Comparison of ENCODE assay signal across 22 mouse cellular contexts in the genomic region with DNA sequence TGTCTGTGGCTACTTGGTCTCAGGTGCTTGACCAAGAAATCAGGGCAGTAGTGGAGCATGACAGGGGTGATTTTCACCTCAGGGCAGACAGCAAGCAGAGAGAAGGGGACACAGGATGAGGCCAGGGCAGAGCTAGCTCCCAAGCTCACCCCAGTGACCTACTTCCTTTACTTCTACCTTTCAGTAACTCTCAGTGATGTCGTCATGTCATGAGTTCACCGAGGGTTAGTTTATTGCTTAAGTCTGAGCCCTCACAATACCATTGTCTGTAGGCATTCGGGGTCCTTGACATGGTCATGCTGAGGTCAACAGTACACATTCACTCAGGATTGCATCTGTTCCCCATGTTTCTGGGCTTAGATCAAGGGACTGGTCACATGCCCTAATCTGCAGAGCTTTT.
DNase-seq lines count a peak whose midpoint lies in the region; ATAC-seq and TF ChIP-seq lines count a peak whose summit lies in the region.
"Had no signal": no experiment of that assay in that cellular context is flagged by ENCODE, and none has a peak within 500 bp of the region (broad histone marks: within the 10 kb centered on the region; RNA-seq: fewer than 3 reads in every experiment).

No protein-coding gene starts in this region.

- 63% methylated on average over 3 of the region's 3 CpGs for WGBS in heart, embryonic 13.5 days
- 74% methylated on average over 3 of the region's 3 CpGs for WGBS in heart, embryonic 11.5 days (ENCODE audit: insufficient replicate concordance)
- WGBS in liver, postnatal 0 days (ENCODE audit: insufficient replicate concordance), result 38% methylated on average over 3 of the region's 3 CpGs
- WGBS in stomach, postnatal 0 days, result 70% methylated on average over 3 of the region's 3 CpGs

- peak overlapping the region; percentile 39 for H3K27ac ChIP-seq in heart, embryonic 13.5 days (replicated peaks)
- no peak overlapping the region for H3K27ac ChIP-seq in heart, embryonic 11.5 days (ENCODE audit: low read depth, low read length)
- no peak overlapping the region for H3K27ac ChIP-seq in liver, postnatal 0 days (ENCODE audit: low read depth)
- no peak overlapping the region for H3K27ac ChIP-seq in stomach, postnatal 0 days (replicated peaks)
- H3K27ac ChIP-seq: embryonic facial prominence, embryonic 13.5 days; embryonic facial prominence, embryonic 15.5 days; forebrain, embryonic 10.5 days; forebrain, embryonic 12.5 days had no signal

- no peak for TF ChIP-seq EP300 in liver, postnatal 0 days (IDR thresholded peaks at IDR 0.05; ENCODE audit: low read depth)
- no peak for TF ChIP-seq EP300 in stomach, postnatal 0 days (optimal IDR thresholded peaks at IDR 0.05)

- no peak overlapping the region for H3K4me3 ChIP-seq in heart, embryonic 13.5 days
- no peak overlapping the region for H3K4me3 ChIP-seq in heart, embryonic 11.5 days (ENCODE audit: low read depth, low read length)
- no peak overlapping the region for H3K4me3 ChIP-seq in liver, postnatal 0 days (ENCODE audit: low read depth, low read length)
- no peak overlapping the region for H3K4me3 ChIP-seq in stomach, postnatal 0 days (ENCODE audit: low read depth, low read length)
- H3K4me3 ChIP-seq: embryonic facial prominence, embryonic 13.5 days; embryonic facial prominence, embryonic 15.5 days; erythroblast, embryonic 14.5 days; forebrain, embryonic 10.5 days; forebrain, embryonic 12.5 days had no signal

- no peak overlapping the region for H3K9ac ChIP-seq in heart, embryonic 13.5 days
- H3K9ac ChIP-seq in heart, embryonic 11.5 days (ENCODE audit: low read depth, low read length), result no peak overlapping the region
- no peak overlapping the region for H3K9ac ChIP-seq in liver, postnatal 0 days (replicated peaks)
- no peak overlapping the region for H3K9ac ChIP-seq in stomach, postnatal 0 days (ENCODE audit: low read length)
- H3K9ac ChIP-seq: embryonic facial prominence, embryonic 13.5 days; embryonic facial prominence, embryonic 15.5 days; forebrain, embryonic 12.5 days had no signal

- no peaks in the 10 kb centered on the region for H3K9me3 ChIP-seq in heart, embryonic 13.5 days
- no peaks in the 10 kb centered on the region for H3K9me3 ChIP-seq in heart, embryonic 11.5 days (replicated peaks; ENCODE audit: control insufficient read depth, low read length)
- no peaks in the 10 kb centered on the region for H3K9me3 ChIP-seq in liver, postnatal 0 days (ENCODE audit: low read length)
- H3K9me3 ChIP-seq in stomach, postnatal 0 days (ENCODE audit: control insufficient read depth, low read length), result no peaks in the 10 kb centered on the region
- H3K9me3 ChIP-seq: embryonic facial prominence, embryonic 13.5 days; embryonic facial prominence, embryonic 15.5 days; forebrain, embryonic 10.5 days; forebrain, embryonic 12.5 days had no signal

- H3K4me2 ChIP-seq in heart, embryonic 13.5 days, result no peak overlapping the region
- H3K4me2 ChIP-seq in heart, embryonic 11.5 days, result no peak overlapping the region
- no peak overlapping the region for H3K4me2 ChIP-seq in liver, postnatal 0 days (ENCODE audit: low read depth, low read length)
- no peak overlapping the region for H3K4me2 ChIP-seq in stomach, postnatal 0 days (replicated peaks; ENCODE audit: low read depth)
- H3K4me2 ChIP-seq: embryonic facial prominence, embryonic 13.5 days; embryonic facial prominence, embryonic 15.5 days; forebrain, embryonic 12.5 days had no signal

- H3K36me3 ChIP-seq in heart, embryonic 13.5 days, result no peaks in the 10 kb centered on the region
- H3K36me3 ChIP-seq in heart, embryonic 11.5 days (ENCODE audit: control insufficient read depth, insufficient read depth, low read length), result no peaks in the 10 kb centered on the region
- no peaks in the 10 kb centered on the region for H3K36me3 ChIP-seq in liver, postnatal 0 days (replicated peaks; ENCODE audit: insufficient read depth, low read length)
- no peaks in the 10 kb centered on the region for H3K36me3 ChIP-seq in stomach, postnatal 0 days (ENCODE audit: control insufficient read depth, insufficient read depth, low read length)
- H3K36me3 ChIP-seq: embryonic facial prominence, embryonic 13.5 days; embryonic facial prominence, embryonic 15.5 days; forebrain, embryonic 10.5 days; forebrain, embryonic 12.5 days had no signal

- H3K27me3 ChIP-seq in heart, embryonic 13.5 days (replicated peaks), result no peaks in the 10 kb centered on the region
- H3K27me3 ChIP-seq in heart, embryonic 11.5 days (ENCODE audit: control insufficient read depth, insufficient read depth, low read length), result no peaks in the 10 kb centered on the region
- no peaks in the 10 kb centered on the region for H3K27me3 ChIP-seq in liver, postnatal 0 days (ENCODE audit: insufficient read depth, low read length)
- H3K27me3 ChIP-seq in stomach, postnatal 0 days (ENCODE audit: control insufficient read depth, insufficient read depth, low read length), result no peaks in the 10 kb centered on the region
- H3K27me3 ChIP-seq: forebrain, embryonic 12.5 days had no signal

- no peak for DNase-seq in liver, postnatal 0 days
- DNase-seq in liver, result no peak
- peak; percentile 3 for DNase-seq in stomach, postnatal 0 days (ENCODE audit: low spot score)
- DNase-seq in right cerebral cortex, postnatal 25 days, result no peak
- DNase-seq: adrenal gland, adult 2 months; adrenal gland, postnatal 10 days; adrenal gland, postnatal 25 days; cerebellum, adult 11 months; cerebellum, adult 18-20 months; cerebellum, adult 8-10 months; cerebellum, adult 9-11 months; cerebellum, postnatal 14 days; cerebellum, postnatal 36 days; embryo, embryonic 11 days had no signal

- TF ChIP-seq CTCF in liver, postnatal 0 days (IDR thresholded peaks at IDR 0.05; ENCODE audit: low read depth), result no peak
- no peak for TF ChIP-seq CTCF in stomach, postnatal 0 days (IDR thresholded peaks at IDR 0.05; ENCODE audit: low read depth)

- H3K4me1 ChIP-seq in heart, embryonic 13.5 days, result peaks cover 60% of the 10 kb centered on the region
- H3K4me1 ChIP-seq in heart, embryonic 11.5 days (ENCODE audit: control insufficient read depth, insufficient read depth, low read length), result peaks cover 20% of the 10 kb centered on the region
- peaks cover 3% of the 10 kb centered on the region; the same call in 1 of the 2 replicates for H3K4me1 ChIP-seq in liver, postnatal 0 days (ENCODE audit: insufficient read depth)
- no peaks in the 10 kb centered on the region for H3K4me1 ChIP-seq in stomach, postnatal 0 days (replicated peaks; ENCODE audit: control insufficient read depth, insufficient read depth)

- ATAC-seq in heart, embryonic 13.5 days (ENCODE audit: extremely low read depth, insufficient number of reproducible peaks, low FRiP score, low TSS enrichment), result no peak
- no peak for ATAC-seq in heart, embryonic 11.5 days (replicated peaks; ENCODE audit: insufficient number of reproducible peaks, low FRiP score, low TSS enrichment)
- peak; percentile 67 for ATAC-seq in liver, postnatal 0 days
- ATAC-seq in stomach, postnatal 0 days (ENCODE audit: low FRiP score, low TSS enrichment), result no peak
- ATAC-seq: forebrain, embryonic 14.5 days had no signal
